Mouse (Mus musculus) MEL (cell line): ENCODE measurements around the gene Zdhhc21. TPM values are rescaled to one million over a fixed set of nuclear protein-coding genes. Genes with fewer than 3 reads are reported as not detected.

Source experiments
- DNase-seq: peaks from one replicate; pipeline ENCODE4 v3.0.0; 2011; ENCODE audit warnings: low read depth, low spot score
- H3K27ac ChIP-seq: 2 replicates; pipeline ENCODE4 v1.5.1; 2012; ENCODE audit warnings: low read depth, mild to moderate bottlenecking, control low read depth, low read length, moderate library complexity; ENCODE audit not compliant: control insufficient read depth
- H3K27me3 ChIP-seq, 2 experiments: fragments of 150-350 bp in 1 of 2; sonication (generic) in 1 of 2; 2 replicates each; pipeline ENCODE4 v1.6.1; 2012; ENCODE audit warnings: low read length in 2 of 2, mild to moderate bottlenecking in 2 of 2, improper control_type of control experiment in 1 of 2, moderate library complexity in 1 of 2; ENCODE audit not compliant: insufficient read depth in 2 of 2, control insufficient read depth in 1 of 2
- H3K36me3 ChIP-seq, 2 experiments: 2 replicates each; pipeline ENCODE4 v1.6.1; 2012 to 2014; ENCODE audit warnings: low read length in 2 of 2, improper control_type of control experiment in 1 of 2, inconsistent platforms in 1 of 2, mild to moderate bottlenecking in 1 of 2; ENCODE audit not compliant: insufficient read depth in 2 of 2, control insufficient read depth in 1 of 2
- H3K4me1 ChIP-seq, 2 experiments: fragments of 150-350 bp in 1 of 2; sonication (generic) in 1 of 2; 2 replicates each; pipeline ENCODE4 v1.6.1; 2012; ENCODE audit warnings: low read length in 2 of 2, improper control_type of control experiment in 1 of 2, mild to moderate bottlenecking in 1 of 2; ENCODE audit not compliant: insufficient read depth in 2 of 2, control insufficient read depth in 1 of 2
- H3K4me3 ChIP-seq, 2 experiments: fragments of 150-350 bp in 1 of 2; sonication (generic) in 1 of 2; 2 replicates each; pipeline ENCODE4 v1.5.1; 2012; ENCODE audit warnings: low read depth in 2 of 2, low read length in 2 of 2, mild to moderate bottlenecking in 2 of 2, moderate library complexity in 2 of 2, control low read depth in 1 of 2, improper control_type of control experiment in 1 of 2; ENCODE audit not compliant: control insufficient read depth in 1 of 2, insufficient read depth in 1 of 2
- H3K79me2 ChIP-seq: 2 replicates; pipeline ENCODE4 v1.6.1; 2012; ENCODE audit warnings: mild to moderate bottlenecking, low read length, moderate library complexity; ENCODE audit not compliant: control insufficient read depth, poor library complexity, insufficient read depth
- H3K9ac ChIP-seq: 2 replicates; pipeline ENCODE4 v1.6.1; 2012; ENCODE audit warnings: low read depth, mild to moderate bottlenecking, control low read depth, low read length, moderate library complexity; ENCODE audit not compliant: control insufficient read depth, poor library complexity, severe bottlenecking
- H3K9me3 ChIP-seq: fragments of 150-350 bp; sonication (generic); replicated peaks from 2 replicates; pipeline ENCODE4 v1.6.1; 2012; ENCODE audit warnings: mild to moderate bottlenecking, low read length, improper control_type of control experiment, moderate library complexity; ENCODE audit not compliant: insufficient read depth
- CHD1 ChIP-seq: IDR thresholded peaks from 2 replicates; pipeline ENCODE4 v1.6.1; 2012; ENCODE audit warnings: low read depth, mild to moderate bottlenecking, inconsistent platforms, low read length, improper control_type of control experiment
- CTCF ChIP-seq, 3 experiments: IDR thresholded peaks in 2 of 3; conservative IDR thresholded peaks in 1 of 3; 2 replicates each; pipeline ENCODE4 v1.5.1; 2011 to 2012; ENCODE audit warnings: low read length in 3 of 3, low read depth in 2 of 3, mild to moderate bottlenecking in 2 of 3, improper control_type of control experiment in 1 of 3, inconsistent platforms in 1 of 3, mixed read lengths in 1 of 3, moderate library complexity in 1 of 3; ENCODE audit not compliant: control insufficient read depth in 1 of 3, insufficient read depth in 1 of 3, poor library complexity in 1 of 3, severe bottlenecking in 1 of 3
- ELF1 ChIP-seq: IDR thresholded peaks from 2 replicates; pipeline ENCODE4 v1.6.1; 2014; ENCODE audit warnings: low read depth, mild to moderate bottlenecking, inconsistent platforms, low read length, improper control_type of control experiment, moderate library complexity
- EP300 ChIP-seq, 2 experiments: IDR thresholded peaks; 2 replicates each; pipeline ENCODE4 v1.6.1; 2011; ENCODE audit warnings: improper control_type of control experiment in 2 of 2, low read length in 2 of 2, low read depth in 1 of 2, mild to moderate bottlenecking in 1 of 2
- ETS1 ChIP-seq: IDR thresholded peaks from 2 replicates; pipeline ENCODE4 v1.6.1; 2012; ENCODE audit warnings: low read depth, mild to moderate bottlenecking, inconsistent platforms, low read length, improper control_type of control experiment, moderate library complexity
- HCFC1 ChIP-seq: IDR thresholded peaks from 2 replicates; pipeline ENCODE4 v1.6.1; 2012; ENCODE audit warnings: low read depth, mild to moderate bottlenecking, inconsistent platforms, low read length, improper control_type of control experiment, moderate library complexity
- JUND ChIP-seq: IDR thresholded peaks from 2 replicates; pipeline ENCODE4 v1.6.1; 2011; ENCODE audit warnings: low read depth, mild to moderate bottlenecking, improper control_type of control experiment, low read length
- KAT2A ChIP-seq: conservative IDR thresholded peaks from 2 replicates; pipeline ENCODE4 v1.6.1; 2012; ENCODE audit warnings: low read depth, low read length, improper control_type of control experiment, inconsistent platforms
- MAX ChIP-seq: IDR thresholded peaks from 2 replicates; pipeline ENCODE4 v1.6.1; 2011; ENCODE audit warnings: low read length, improper control_type of control experiment
- MAZ ChIP-seq: IDR thresholded peaks from 2 replicates; pipeline ENCODE4 v1.6.1; 2012; ENCODE audit warnings: low read depth, mild to moderate bottlenecking, inconsistent platforms, low read length, improper control_type of control experiment
- MEF2A ChIP-seq: IDR thresholded peaks from 2 replicates; pipeline ENCODE4 v1.6.1; 2014; ENCODE audit warnings: low read depth, mild to moderate bottlenecking, inconsistent platforms, low read length, improper control_type of control experiment; ENCODE audit not compliant: poor library complexity, insufficient replicate concordance, severe bottlenecking; ENCODE audit errors: extremely low read depth
- MXI1 ChIP-seq: IDR thresholded peaks from 2 replicates; pipeline ENCODE4 v1.6.1; 2011; ENCODE audit warnings: mild to moderate bottlenecking, low read depth, low read length, improper control_type of control experiment
- MYB ChIP-seq: IDR thresholded peaks from 2 replicates; pipeline ENCODE4 v1.6.1; 2011; ENCODE audit warnings: mild to moderate bottlenecking, low read depth, low read length, improper control_type of control experiment
- MYC ChIP-seq: IDR thresholded peaks from 2 replicates; pipeline ENCODE4 v1.6.1; 2011; ENCODE audit warnings: low read depth, mild to moderate bottlenecking, low read length, improper control_type of control experiment, moderate library complexity
- NRF1 ChIP-seq: IDR thresholded peaks from 2 replicates; pipeline ENCODE4 v1.6.1; 2014; ENCODE audit warnings: low read depth, mild to moderate bottlenecking, inconsistent platforms, low read length, improper control_type of control experiment, moderate library complexity; ENCODE audit not compliant: poor library complexity, insufficient read depth, severe bottlenecking
- POLR2A ChIP-seq, 2 experiments: IDR thresholded peaks; 2 replicates each; pipeline ENCODE4 v1.6.1; 2011 to 2012; ENCODE audit warnings: low read length in 2 of 2, mild to moderate bottlenecking in 2 of 2, control low read depth in 1 of 2, improper control_type of control experiment in 1 of 2, low read depth in 1 of 2, moderate library complexity in 1 of 2; ENCODE audit not compliant: control insufficient read depth in 1 of 2, insufficient read depth in 1 of 2, poor library complexity in 1 of 2
- POLR2AphosphoS2 ChIP-seq: IDR thresholded peaks from 2 replicates; pipeline ENCODE4 v1.6.1; 2011; ENCODE audit warnings: low read length, improper control_type of control experiment
- POLR2AphosphoS5 ChIP-seq: IDR thresholded peaks from 2 replicates; pipeline ENCODE4 v1.6.1; 2012; ENCODE audit warnings: low read depth, borderline replicate concordance, mild to moderate bottlenecking, inconsistent platforms, low read length, moderate library complexity, mixed read lengths
- RCOR1 ChIP-seq: IDR thresholded peaks from 2 replicates; pipeline ENCODE4 v1.6.1; 2012; ENCODE audit warnings: low read depth, mild to moderate bottlenecking, inconsistent platforms, low read length, improper control_type of control experiment
- SIN3A ChIP-seq: IDR thresholded peaks from 2 replicates; pipeline ENCODE4 v1.6.1; 2012; ENCODE audit warnings: low read length, improper control_type of control experiment, inconsistent platforms
- TAL1 ChIP-seq: IDR thresholded peaks from 2 replicates; pipeline ENCODE4 v1.6.1; 2012; ENCODE audit warnings: mild to moderate bottlenecking, inconsistent platforms, low read length, moderate library complexity, mixed read lengths
- TCF12 ChIP-seq: IDR thresholded peaks from 2 replicates; pipeline ENCODE4 v1.6.1; 2014; ENCODE audit warnings: low read depth, mild to moderate bottlenecking, inconsistent platforms, low read length, improper control_type of control experiment, moderate library complexity
- UBTF ChIP-seq: IDR thresholded peaks from 2 replicates; pipeline ENCODE4 v1.6.1; 2012; ENCODE audit warnings: low read depth, mild to moderate bottlenecking, inconsistent platforms, low read length, improper control_type of control experiment, moderate library complexity, borderline replicate concordance; ENCODE audit not compliant: insufficient read depth
- USF2 ChIP-seq, 2 experiments: IDR thresholded peaks; 2 replicates each; pipeline ENCODE4 v1.6.1; 2011 to 2012; ENCODE audit warnings: improper control_type of control experiment in 2 of 2, low read length in 2 of 2, borderline replicate concordance in 1 of 2, inconsistent platforms in 1 of 2, low read depth in 1 of 2, mild to moderate bottlenecking in 1 of 2; ENCODE audit not compliant: insufficient read depth in 1 of 2
- ZMIZ1 ChIP-seq: IDR thresholded peaks from 2 replicates; pipeline ENCODE4 v1.6.1; 2012; ENCODE audit warnings: low read depth, mild to moderate bottlenecking, inconsistent platforms, low read length, improper control_type of control experiment, moderate library complexity
- polyA plus RNA-seq, 2 experiments: library from polyadenylated mRNA; stranded (reverse) in 1 of 2; unstranded in 1 of 2; fragments of >175 nt in 1 of 2; fragments of >200 nt in 1 of 2; gene quantifications; 2 replicates each; pipeline versions ENCODE4 v1.2.1 to v1.2.4; 2012; ENCODE audit warnings: low replicate concordance in 2 of 2, low read depth in 1 of 2; ENCODE audit not compliant: insufficient read length in 2 of 2, insufficient read depth in 1 of 2, missing spikeins in 1 of 2
- total RNA-seq: library from RNA; depleted of rRNA; stranded (reverse); fragments of 300-350 nt; gene quantifications from 2 replicates; pipeline ENCODE4 v1.2.3, GENCODE M21; 2012

The Zdhhc21 gene
- total and polyA plus RNA-seq, 3 experiments = 6.5 to 7.8 TPM; not detected in 1

GRCm38 (mm10) chr4:82880243-82880642 is 20.5 kb upstream of the Zdhhc21 start:
- H3K4me3 ChIP-seq = no peak overlapping the region
- no peaks in the 10 kb centered on the region for H3K79me2 ChIP-seq
- TF ChIP-seq TAL1 (no peak), POLR2AphosphoS2 (no peak), ZMIZ1 (no peak), CTCF (IDR thresholded peaks at IDR 0.05 in 2 of 3, conservative IDR thresholded peaks at IDR 0.05 in 1 of 3; ENCODE audit: control insufficient read depth in 1 of 3, insufficient read depth in 1 of 3, low read depth in 2 of 3, low read length in 3 of 3, poor library complexity in 1 of 3, severe bottlenecking in 1 of 3) (no peak), MEF2A (no peak), KAT2A (no peak), MAZ (no peak), SIN3A (no peak), UBTF (no peak), USF2 (IDR thresholded peaks at IDR 0.05; ENCODE audit: borderline replicate concordance in 1 of 2, insufficient read depth in 1 of 2, low read depth in 1 of 2, low read length in 2 of 2) (no peak), JUND (no peak), NRF1 (no peak), HCFC1 (no peak), ELF1 (no peak), MYB (no peak)
- no peaks in the 10 kb centered on the region for H3K27me3 ChIP-seq
- H3K36me3 ChIP-seq = no peaks in the 10 kb centered on the region
- H3K27ac ChIP-seq = no peak overlapping the region
- H3K9me3 ChIP-seq = no peaks in the 10 kb centered on the region
- no peaks in the 10 kb centered on the region for H3K4me1 ChIP-seq
- H3K9ac ChIP-seq = no peak overlapping the region
- no peak for DNase-seq

- Histone ChIP-seq H3K9me3 (no peaks in the 10 kb centered on the region), H3K4me3 (no peak overlapping the region), H3K4me1 (no peaks in the 10 kb centered on the region), H3K36me3 (no peaks in the 10 kb centered on the region), H3K27ac (no peak overlapping the region), H3K79me2 (no peaks in the 10 kb centered on the region), H3K9ac (no peak overlapping the region), H3K27me3 (no peaks in the 10 kb centered on the region; a peak in 1 of 4 replicates)
- no peak for DNase-seq
- TF ChIP-seq POLR2A (IDR thresholded peaks at IDR 0.05; ENCODE audit: control insufficient read depth in 1 of 2, insufficient read depth in 1 of 2, low read depth in 1 of 2, low read length in 2 of 2, poor library complexity in 1 of 2) = no peak
- no peak for TF ChIP-seq HCFC1
- TF ChIP-seq MAZ = no peak
- no peak for TF ChIP-seq EP300 (IDR thresholded peaks at IDR 0.05; ENCODE audit: low read depth in 1 of 2, low read length in 2 of 2)
- TF ChIP-seq TCF12 = no peak
- TF ChIP-seq ETS1 = no peak
- TF ChIP-seq MAX = no peak
- no peak for TF ChIP-seq MXI1
- TF ChIP-seq USF2 (IDR thresholded peaks at IDR 0.05; ENCODE audit: borderline replicate concordance in 1 of 2, insufficient read depth in 1 of 2, low read depth in 1 of 2, low read length in 2 of 2) = no peak
- TF ChIP-seq RCOR1 = no peak
- TF ChIP-seq TAL1 = no peak
- no peak for TF ChIP-seq KAT2A
- TF ChIP-seq MYC = no peak
- no peak for TF ChIP-seq JUND
- no peak for TF ChIP-seq CHD1
- no peak for TF ChIP-seq POLR2AphosphoS5
Measured at GRCm38 (mm10) chr4:82879152-82879551, 19.4 kb upstream of the Zdhhc21 start.
